Mouse (Mus musculus) layer of hippocampus, adult 2 months (tissue): ENCODE measurements around the gene Mcpt2. TPM values are rescaled to one million over a fixed set of nuclear protein-coding genes. Genes with fewer than 3 reads are reported as not detected.

Experiments
- DNase-seq, 2 experiments: peaks; one replicate each; pipeline ENCODE4 v3.0.0; 2022; ENCODE audit warnings: low spot score in 2 of 2
- H3K27ac ChIP-seq: fragments of 200-600 bp; 2 replicates; pipeline ENCODE4 v1.8.1; 2022
- H3K4me3 ChIP-seq: fragments of 200-600 bp; 2 replicates; pipeline ENCODE4 v1.8.1; 2022; ENCODE audit warnings: mild to moderate bottlenecking
- CTCF ChIP-seq: fragments of 200-600 bp; conservative IDR thresholded peaks from 2 replicates; pipeline ENCODE4 v1.8.1; 2022; ENCODE audit warnings: antibody characterized with exemption, mild to moderate bottlenecking, moderate library complexity
- microRNA-seq, 2 experiments: library from miRNA; unstranded; fragments of <30 nt; microRNA quantifications; one replicate each; pipeline ENCODE4 v1.2.0; 2021
- total RNA-seq, 2 experiments: library from RNA; stranded (reverse); gene quantifications; 2 replicates each; pipeline ENCODE4 v1.2.3; 2021

The Mcpt2 gene
- total RNA-seq, 2 experiments from 2014 or later, result not detected

DNA sequence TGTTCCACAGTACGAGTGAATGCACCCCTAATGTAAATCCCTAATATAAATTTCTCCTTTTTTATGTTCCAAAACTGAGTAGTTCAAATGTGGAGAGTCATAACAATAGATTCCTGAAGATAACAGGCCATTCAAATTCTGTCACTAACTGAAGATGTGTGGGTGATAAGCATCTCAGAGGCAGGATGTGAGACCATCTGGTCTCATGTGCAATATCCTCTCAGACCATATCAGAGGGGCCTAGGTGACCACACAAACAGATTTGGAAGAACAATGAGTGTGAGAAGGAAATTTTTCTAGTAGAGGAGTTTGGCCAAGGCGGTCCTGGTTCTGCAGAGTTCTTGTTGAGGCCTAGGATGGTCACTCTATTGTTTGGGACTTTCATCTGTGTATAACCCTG lies 51.5 kb downstream of the Mcpt2 start:
- no peak for DNase-seq
- no peak overlapping the region for H3K4me3 ChIP-seq
- H3K27ac ChIP-seq, result no peak overlapping the region
- no peak for TF ChIP-seq CTCF

Small RNAs within 50 kb of the gene (microRNA-seq; reads per million reads assigned to microRNA genes)
- gene Mir6949, result 0 reads per million in 2 experiments

Other genes starting within 250 kb of the Mcpt2 start
- 1 to 10 TPM; 2.6 TPM for gene Nfatc4, start 218.9 kb upstream of the Mcpt2 start, total RNA-seq
- 1 to 10 TPM; 7.9 to 8.9 TPM for gene Nynrin, start 188.0 kb upstream of the Mcpt2 start, total RNA-seq
- gene Cbln3, start 157.6 kb upstream of the Mcpt2 start, total RNA-seq, result under 1 TPM; 0.32 to 0.54 TPM
- 10 to 100 TPM; 13.2 to 14.7 TPM for gene Khnyn, start 157.1 kb upstream of the Mcpt2 start, total RNA-seq
- 10 to 100 TPM; 63.5 to 78.7 TPM for gene Sdr39u1, start 141.7 kb upstream of the Mcpt2 start, total RNA-seq
- under 1 TPM in 1 of 2 experiments, not detected in 1; 0.69 TPM for gene Cma1, start 97.4 kb upstream of the Mcpt2 start, total RNA-seq
- gene Cma2, start 91.1 kb upstream of the Mcpt2 start, total RNA-seq, result not detected
- not detected for gene Mcpt1, start 24.1 kb upstream of the Mcpt2 start, total RNA-seq
- gene Mcpt9, start 11.5 kb upstream of the Mcpt2 start, total RNA-seq, result not detected
- gene Mcpt4, start 20.3 kb downstream of the Mcpt2 start, total RNA-seq, result under 1 TPM; 0.54 to 1.00 TPM
- gene Mcpt8, start 43.2 kb downstream of the Mcpt2 start, total RNA-seq, result not detected
- gene Ctsg, start 60.5 kb downstream of the Mcpt2 start, total RNA-seq, result not detected
- gene Gzme, start 78.6 kb downstream of the Mcpt2 start, total RNA-seq, result not detected
- not detected for gene Gzmd, start 90.6 kb downstream of the Mcpt2 start, total RNA-seq
- not detected for gene Gzmg, start 117.5 kb downstream of the Mcpt2 start, total RNA-seq
- not detected for gene Gzmn, start 132.6 kb downstream of the Mcpt2 start, total RNA-seq
- gene Gzmf, start 169.4 kb downstream of the Mcpt2 start, total RNA-seq, result not detected
- gene Gzmc, start 192.6 kb downstream of the Mcpt2 start, total RNA-seq, result not detected
- gene Gzmb, start 220.2 kb downstream of the Mcpt2 start, total RNA-seq, result not detected